Mouse (Mus musculus) heart, postnatal 10 days (tissue): ENCODE results near the gene Mbtd1. TPM values are rescaled to one million over a fixed set of nuclear protein-coding genes. Genes with fewer than 3 reads are reported as not detected.

Experiments
- DNase-seq, 2 experiments: peaks; one replicate each; pipeline ENCODE4 v3.0.0; 2021
- intact Hi-C: fragments of 180-260 bp; cut with DNase I; formaldehyde crosslinking; loops from one replicate; pipeline ENCODE4 v1.15.1; 2025
- total RNA-seq, 2 experiments: library from RNA; stranded (reverse); gene quantifications; 2 replicates each; pipeline ENCODE4 v1.2.3; 2021

Gene Mbtd1
- total RNA-seq, 2 experiments from 2014 or later = 31.4 to 36.5 TPM

GRCm38 (mm10) chr11:93940906-93941305 lies 55.3 kb downstream of the Mbtd1 start:
- no peak for DNase-seq
- intact Hi-C loops = no loop called here

- intact Hi-C loops = no loop called here
- DNase-seq = no peak
Observed at GRCm38 (mm10) chr11:93944986-93945385, 59.3 kb downstream of the Mbtd1 start.

GRCm38 (mm10) chr11:93948887-93949567 lies 63.4 kb downstream of the Mbtd1 start:
- intact Hi-C loops = no loop called here
- no peak for DNase-seq

GRCm38 (mm10) chr11:93950045-93950444 lies 64.4 kb downstream of the Mbtd1 start:
- intact Hi-C loops = no loop called here
- DNase-seq = no peak

- DNase-seq = no peak
- intact Hi-C loops = no loop called here
Observed at GRCm38 (mm10) chr11:93952376-93952775, 66.7 kb downstream of the Mbtd1 start.

- no peak for DNase-seq
- intact Hi-C loops = no loop called here
Observed at GRCm38 (mm10) chr11:93954738-93955255, 69.1 kb downstream of the Mbtd1 start.

GRCm38 (mm10) chr11:93955256-93956150 lies 69.9 kb downstream of the Mbtd1 start:
- DNase-seq = peak; percentile 96
- intact Hi-C loops = no loop called here

GRCm38 (mm10) chr11:93956159-93956558 lies 70.5 kb downstream of the Mbtd1 start, which contains the start of gene Nme2:
Nme2 (minus strand) TSS chr11:93956259.
- intact Hi-C loops = no loop called here
- no peak for DNase-seq

GRCm38 (mm10) chr11:93957031-93957555 lies 71.4 kb downstream of the Mbtd1 start:
- DNase-seq = no peak
- intact Hi-C loops = no loop called here

- intact Hi-C loops = no loop called here
- DNase-seq = no peak
Observed at GRCm38 (mm10) chr11:93957746-93958145, 72.1 kb downstream of the Mbtd1 start.

- DNase-seq = no peak
- intact Hi-C loops = no loop called here
Observed at GRCm38 (mm10) chr11:93961482-93961881, 75.8 kb downstream of the Mbtd1 start.

- no peak for DNase-seq
- intact Hi-C loops = no loop called here
Observed at GRCm38 (mm10) chr11:93963013-93963412, 77.4 kb downstream of the Mbtd1 start.

GRCm38 (mm10) chr11:93965391-93965790 lies 79.7 kb downstream of the Mbtd1 start:
- intact Hi-C loops = loop anchor here (5.0 kb wide), 1 partner anchor 107 kb away; no protein-coding TSS in a partner anchor
- no peak for DNase-seq

GRCm38 (mm10) chr11:93967381-93967780 lies 81.7 kb downstream of the Mbtd1 start:
- DNase-seq = no peak
- intact Hi-C loops = loop anchor here (5.0 kb wide), 1 partner anchor 105 kb away; no protein-coding TSS in a partner anchor

GRCm38 (mm10) chr11:93968005-93968847 lies 82.6 kb downstream of the Mbtd1 start, which contains the start of the genes Gm20390 and Nme1:
Gm20390 (minus strand) TSS chr11:93968293.
Nme1 (minus strand) TSS chr11:93968521.
- intact Hi-C loops = loop anchor here (1.0 to 5.0 kb wide), 3 partner anchors 28 to 119 kb away; partner anchors contain the start of gene Spag9
- DNase-seq = peak; percentile 98

- intact Hi-C loops = loop anchor here (1.0 to 5.0 kb wide), 3 partner anchors 28 to 119 kb away; partner anchors contain the start of gene Spag9
- no peak for DNase-seq
Observed at GRCm38 (mm10) chr11:93968848-93969128, 83.1 kb downstream of the Mbtd1 start.

GRCm38 (mm10) chr11:93969171-93969570 lies 83.5 kb downstream of the Mbtd1 start:
- no peak for DNase-seq
- intact Hi-C loops = loop anchor here (5.0 kb wide), 1 partner anchor 103 kb away; no protein-coding TSS in a partner anchor

GRCm38 (mm10) chr11:93969799-93970198 lies 84.1 kb downstream of the Mbtd1 start:
- intact Hi-C loops = loop anchor here (5.0 kb wide), 1 partner anchor 103 kb away; no protein-coding TSS in a partner anchor
- DNase-seq = no peak

GRCm38 (mm10) chr11:93972951-93973350 lies 87.3 kb downstream of the Mbtd1 start:
- no peak for DNase-seq
- intact Hi-C loops = no loop called here

GRCm38 (mm10) chr11:93979502-93980049 lies 93.9 kb downstream of the Mbtd1 start:
- intact Hi-C loops = no loop called here
- DNase-seq = no peak
